Mouse (Mus musculus) stomach, postnatal 0 days (tissue): Measurements from ENCODE around the gene Gnb2. TPM values are rescaled to one million over a fixed set of nuclear protein-coding genes. Genes with fewer than 3 reads are reported as not detected.

Source experiments
- ATAC-seq: fragments of 200-750 bp; cut with Nextera tagmentation; 2 replicates; pipeline ENCODE4 v1.8.0; 2017; ENCODE audit not compliant: low FRiP score, low TSS enrichment
- DNase-seq: peaks from one replicate; pipeline ENCODE4 v3.0.0-alpha.2; 2016; ENCODE audit warnings: low spot score
- H3K27ac ChIP-seq: fragments of 300-500 bp; sonication (generic); replicated peaks from 2 replicates; pipeline ENCODE4 v1.5.1; 2014; ENCODE audit warnings: mild to moderate bottlenecking, control low read depth
- H3K27me3 ChIP-seq: fragments of 300-500 bp; sonication (generic); 2 replicates; pipeline ENCODE4 v1.6.1; 2014; ENCODE audit warnings: low read length; ENCODE audit not compliant: control insufficient read depth, insufficient read depth
- H3K36me3 ChIP-seq: fragments of 300-500 bp; sonication (generic); 2 replicates; pipeline ENCODE4 v1.6.1; 2014; ENCODE audit warnings: low read length, mixed read lengths; ENCODE audit not compliant: control insufficient read depth, insufficient read depth
- H3K4me1 ChIP-seq: fragments of 300-500 bp; sonication (generic); replicated peaks from 2 replicates; pipeline ENCODE4 v1.6.1; 2014; ENCODE audit warnings: antibody characterized with exemption; ENCODE audit not compliant: control insufficient read depth, insufficient read depth
- H3K4me2 ChIP-seq: fragments of 300-500 bp; sonication (generic); replicated peaks from 2 replicates; pipeline ENCODE4 v1.6.1; 2014; ENCODE audit warnings: low read depth, mild to moderate bottlenecking, control low read depth, moderate library complexity
- H3K4me3 ChIP-seq: fragments of 300-500 bp; sonication (generic); 2 replicates; pipeline ENCODE4 v1.5.1; 2014; ENCODE audit warnings: low read depth, low read length, control low read depth
- H3K9ac ChIP-seq: fragments of 300-500 bp; sonication (generic); 2 replicates; pipeline ENCODE4 v1.6.1; 2014; ENCODE audit warnings: mild to moderate bottlenecking, low read length, control low read depth, mixed read lengths
- H3K9me3 ChIP-seq: fragments of 300-500 bp; sonication (generic); 2 replicates; pipeline ENCODE4 v1.6.1; 2016; ENCODE audit warnings: low read length; ENCODE audit not compliant: control insufficient read depth
- CTCF ChIP-seq: IDR thresholded peaks from 2 replicates; pipeline ENCODE4 v1.5.1; 2016; ENCODE audit warnings: antibody characterized with exemption, low read depth, mild to moderate bottlenecking, moderate library complexity
- EP300 ChIP-seq: optimal IDR thresholded peaks from 2 replicates; pipeline ENCODE3; 2016; ENCODE audit warnings: antibody characterized with exemption
- WGBS: fragments of 180-500 bp; shearing (Covaris S2); extraction: QIAGEN DNeasy Blood & Tissue Kit; methylation state at CpG from one replicate; pipeline ENCODE4 v1.1.7; 2014; 5-methylcytosine and 5-hydroxymethylcytosine counted together
- polyA plus RNA-seq: library from polyadenylated mRNA; unstranded; fragments of >200 nt; fragmentation: Nextera tagmentation; extraction: Ambion mirVana; gene quantifications from 2 replicates; pipeline ENCODE4 v1.2.1, GENCODE M21; 2015

The Gnb2 gene
- polyA plus RNA-seq, 1 experiment from 2014 or later: 345 TPM

DNA sequence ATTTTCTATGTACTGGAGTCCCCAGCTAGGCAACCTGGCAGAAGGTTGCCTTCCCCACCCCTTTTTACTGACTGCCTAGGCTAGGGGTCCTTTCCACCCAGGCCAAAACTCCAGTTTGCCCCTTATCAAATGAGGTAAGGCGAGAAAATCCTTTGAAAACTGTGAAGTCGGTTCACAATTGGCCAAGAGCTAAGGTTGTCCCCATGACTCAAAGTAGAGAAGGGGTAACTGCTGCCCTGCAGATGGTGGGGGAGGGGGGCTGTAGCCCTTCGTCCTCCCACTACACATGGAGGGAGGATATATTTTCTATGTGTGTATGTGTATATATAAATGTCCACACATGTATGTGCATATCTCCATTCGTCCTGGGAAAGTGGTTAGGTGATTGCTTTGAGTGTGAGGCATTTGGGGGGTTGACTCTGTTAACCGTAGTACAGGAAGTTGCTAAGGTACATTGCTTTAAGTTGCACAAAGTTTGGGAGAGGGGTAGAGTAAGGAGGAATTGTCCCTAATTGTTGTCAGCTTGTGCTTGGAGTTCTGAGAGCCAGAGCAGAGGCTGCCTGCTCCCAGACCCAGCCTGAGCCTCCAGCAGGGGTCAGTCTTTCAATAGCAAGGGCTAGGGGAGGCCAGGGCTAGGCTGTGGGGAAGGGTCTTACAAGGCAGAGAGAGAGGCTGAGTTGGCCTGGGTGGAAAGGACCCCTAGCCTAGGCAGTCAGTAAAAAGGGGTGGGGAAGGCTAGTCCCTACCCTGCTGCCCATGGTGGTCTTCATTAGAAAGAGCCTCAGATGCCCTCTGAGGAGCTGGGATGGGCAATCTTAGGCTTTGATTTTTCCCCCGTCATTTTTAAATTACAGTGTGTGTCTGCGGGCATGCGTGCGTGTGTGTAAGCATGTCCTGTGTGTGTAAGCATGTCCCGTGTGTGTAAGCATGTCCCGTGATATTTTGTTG lies 20.2 kb downstream of the Gnb2 start:
- Histone ChIP-seq H3K4me3 (no peak overlapping the region), H3K27me3 (no peaks in the 10 kb centered on the region), H3K36me3 (no peaks in the 10 kb centered on the region), H3K9ac (peak overlapping the region; percentile 18; the same call in 1 of the 2 replicates), H3K4me1 (no peaks in the 10 kb centered on the region), H3K27ac (no peak overlapping the region), H3K4me2 (no peak overlapping the region), H3K9me3 (no peaks in the 10 kb centered on the region)
- DNase-seq (peak; percentile 48), ATAC-seq (no peak)
- no peak for TF ChIP-seq EP300
- TF ChIP-seq CTCF: peak; percentile 76
- 77% methylated on average over 11 of the region's 11 CpGs for WGBS

DNA sequence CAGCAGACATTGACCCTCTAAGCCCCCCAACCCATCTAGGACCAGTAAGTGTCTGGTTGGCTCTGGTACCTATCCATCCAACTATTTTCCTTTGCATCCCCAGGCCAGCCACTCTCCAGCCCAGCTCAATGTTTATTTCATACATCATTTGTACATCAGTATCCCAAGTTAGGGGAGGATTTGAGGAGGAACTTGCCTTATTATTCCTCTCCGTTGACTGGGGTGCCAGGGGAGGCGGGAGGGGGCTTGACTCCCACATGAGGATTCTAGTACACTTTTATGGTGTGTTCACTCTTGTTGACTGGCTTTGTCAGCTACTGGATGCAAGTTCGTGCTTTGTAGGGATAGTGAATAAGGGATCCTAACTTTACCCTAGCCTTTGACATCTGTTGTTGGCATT lies 21.6 kb downstream of the Gnb2 start:
- no peak for ATAC-seq
- Histone ChIP-seq H3K9me3 (no peaks in the 10 kb centered on the region), H3K4me1 (no peaks in the 10 kb centered on the region), H3K27me3 (no peaks in the 10 kb centered on the region), H3K4me3 (peak overlapping the region; percentile 98), H3K27ac (no peak overlapping the region), H3K9ac (peak overlapping the region; percentile 96; the same call in 1 of the 2 replicates), H3K4me2 (peak overlapping the region; percentile 86), H3K36me3 (no peaks in the 10 kb centered on the region)
- WGBS: 42% methylated on average over 3 of the region's 3 CpGs
- no peak for DNase-seq
- TF ChIP-seq EP300 (no peak), CTCF (no peak)

DNA sequence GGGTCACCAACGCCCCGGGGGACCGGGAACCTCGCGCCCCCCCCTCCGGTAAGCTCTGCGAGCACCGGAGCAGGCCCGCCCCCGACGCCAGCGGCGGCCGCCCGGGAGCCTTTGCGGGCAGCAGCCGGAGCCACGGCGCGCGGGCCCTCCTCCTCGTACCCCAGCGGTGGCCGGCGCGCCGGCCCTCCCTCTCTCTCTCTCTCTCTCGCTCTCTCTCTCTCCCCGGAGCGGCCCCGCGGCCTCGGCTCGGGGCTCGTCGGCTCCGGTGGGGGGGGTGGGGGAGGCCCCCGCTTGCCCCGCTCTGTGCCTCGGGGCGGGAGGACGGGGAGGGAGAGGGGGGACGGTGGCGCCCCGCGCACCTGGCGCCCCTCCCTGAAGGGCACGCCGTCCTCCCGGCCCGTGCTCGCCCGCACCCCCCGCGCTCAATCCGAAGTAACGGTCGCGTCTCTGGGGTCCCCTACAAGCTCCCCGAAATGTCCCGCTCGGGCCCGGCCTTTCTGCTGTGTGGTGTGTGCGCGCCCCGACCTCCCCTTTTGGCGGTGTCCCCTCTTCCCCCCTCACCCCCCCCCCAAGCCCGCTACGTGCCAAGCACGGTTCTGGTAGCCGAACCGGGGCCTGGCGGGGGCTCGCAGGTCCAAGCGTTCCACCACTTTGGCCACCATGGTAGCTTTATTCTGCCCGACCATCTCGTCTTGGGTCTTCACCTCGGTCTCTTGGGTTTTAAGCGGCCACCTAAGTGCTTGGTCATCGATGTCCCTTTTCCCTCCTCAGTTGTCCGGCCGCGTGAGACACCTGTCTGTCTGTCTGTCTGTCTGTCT lies 22.5 kb downstream of the Gnb2 start:
- Histone ChIP-seq H3K9ac (peak overlapping the region; percentile 96), H3K4me2 (peak overlapping the region; percentile 86), H3K36me3 (no peaks in the 10 kb centered on the region), H3K27me3 (no peaks in the 10 kb centered on the region), H3K4me1 (no peaks in the 10 kb centered on the region), H3K9me3 (no peaks in the 10 kb centered on the region), H3K27ac (peak overlapping the region; percentile 93), H3K4me3 (peak overlapping the region; percentile 98)
- TF ChIP-seq CTCF (no peak), EP300 (no peak)
- WGBS: under 1% methylated on average over 30 of the region's 83 CpGs
- ATAC-seq (peak; percentile 41), DNase-seq (no peak)

- peak overlapping the region; percentile 98 for H3K4me3 ChIP-seq
- no peaks in the 10 kb centered on the region for H3K4me1 ChIP-seq
- peak overlapping the region; percentile 96 for H3K9ac ChIP-seq
- H3K9me3 ChIP-seq: no peaks in the 10 kb centered on the region
- ATAC-seq: peak; percentile 75
- no peak for TF ChIP-seq CTCF
- TF ChIP-seq EP300: no peak
- peak; percentile 85 for DNase-seq
- H3K27me3 ChIP-seq: no peaks in the 10 kb centered on the region
- peak overlapping the region; percentile 86 for H3K4me2 ChIP-seq
- peak overlapping the region; percentile 93 for H3K27ac ChIP-seq
- WGBS: under 1% methylated on average over 18 of the region's 52 CpGs
- no peaks in the 10 kb centered on the region for H3K36me3 ChIP-seq
These were observed 23.3 kb downstream of the Gnb2 start for GRCm38 (mm10) chr5:137510014-137510501.

GRCm38 (mm10) chr5:137504041-137504440 lies 29.3 kb downstream of the Gnb2 start:
- no peak for TF ChIP-seq EP300
- peak; percentile 45 for TF ChIP-seq CTCF
- H3K36me3 ChIP-seq: no peaks in the 10 kb centered on the region
- ATAC-seq (no peak), DNase-seq (peak; percentile 34)
- 63% methylated on average over 6 of the region's 6 CpGs for WGBS
- no peak overlapping the region for H3K27ac ChIP-seq
- H3K27me3 ChIP-seq: no peaks in the 10 kb centered on the region
- no peak overlapping the region for H3K9ac ChIP-seq
- H3K4me3 ChIP-seq: no peak overlapping the region
- no peaks in the 10 kb centered on the region for H3K9me3 ChIP-seq
- H3K4me1 ChIP-seq: peaks cover 6% of the 10 kb centered on the region
- H3K4me2 ChIP-seq: no peak overlapping the region
